ENCODE assay signal across 8 mouse cellular contexts in genomic region chr15:78978875-78979274, GRCm38 (mm10). TPM values are rescaled to one million over a fixed set of nuclear protein-coding genes. Genes with fewer than 3 reads are reported as not detected.
A peak's percentile ranks its signal among the peaks of the same experiment; 100 is the strongest.
DNase-seq lines count a peak whose midpoint lies in the region; ATAC-seq lines count a peak whose summit lies in the region.

No protein-coding gene starts in this region.

- H3K4me1 ChIP-seq in forebrain, embryonic 12.5 days: peaks cover 24% of the 10 kb centered on the region
- peaks cover 19% of the 10 kb centered on the region for H3K4me1 ChIP-seq in forebrain, embryonic 15.5 days
- H3K4me1 ChIP-seq in embryonic facial prominence, embryonic 11.5 days (ENCODE audit: control insufficient read depth, insufficient read depth, low read length): peaks cover 13% of the 10 kb centered on the region
- peaks cover 23% of the 10 kb centered on the region for H3K4me1 ChIP-seq in heart, embryonic 16.5 days (ENCODE audit: control insufficient read depth, insufficient read depth, low read length)
- H3K4me1 ChIP-seq in limb, embryonic 10.5 days: peaks cover 41% of the 10 kb centered on the region

- WGBS in forebrain, embryonic 12.5 days: 39% methylated on average over 4 of the region's 4 CpGs
- WGBS in forebrain, embryonic 15.5 days: 25% methylated on average over 4 of the region's 4 CpGs
- 9% methylated on average over 4 of the region's 4 CpGs for WGBS in embryonic facial prominence, embryonic 11.5 days
- WGBS in heart, embryonic 16.5 days: 7% methylated on average over 4 of the region's 4 CpGs
- 5% methylated on average over 4 of the region's 4 CpGs for WGBS in limb, embryonic 10.5 days

- peak overlapping the region; percentile 47; the same call in 1 of the 2 replicates for H3K27ac ChIP-seq in forebrain, embryonic 12.5 days
- H3K27ac ChIP-seq in forebrain, embryonic 15.5 days (replicated peaks): no peak overlapping the region
- H3K27ac ChIP-seq in embryonic facial prominence, embryonic 11.5 days (replicated peaks; ENCODE audit: low read depth, low read length): peak overlapping the region; percentile 38
- H3K27ac ChIP-seq in heart, embryonic 16.5 days (ENCODE audit: low read length): peak overlapping the region; percentile 45; the same call in 1 of the 2 replicates
- peak overlapping the region; percentile 78 for H3K27ac ChIP-seq in limb, embryonic 10.5 days

- DNase-seq in embryonic facial prominence, embryonic 11.5 days (ENCODE audit: low spot score): peak; percentile 81
- peak; percentile 55 for DNase-seq in limb, embryonic 10.5 days (ENCODE audit: low spot score)
- no peak for DNase-seq in Muller cell, postnatal 12 days (ENCODE audit: inconsistent ontology term)

- no peak overlapping the region for H3K9ac ChIP-seq in forebrain, embryonic 12.5 days
- H3K9ac ChIP-seq in forebrain, embryonic 15.5 days (replicated peaks): no peak overlapping the region
- H3K9ac ChIP-seq in embryonic facial prominence, embryonic 11.5 days (replicated peaks; ENCODE audit: low read length): peak overlapping the region; percentile 47
- 0 out of 2 replicates have a peak overlapping the region, but pooled peaks have one; percentile 11 for H3K9ac ChIP-seq in heart, embryonic 16.5 days (ENCODE audit: low read length)

- ATAC-seq in forebrain, embryonic 12.5 days (ENCODE audit: low FRiP score): no peak
- ATAC-seq in forebrain, embryonic 15.5 days (replicated peaks): no peak
- ATAC-seq in embryonic facial prominence, embryonic 11.5 days (replicated peaks; ENCODE audit: insufficient number of reproducible peaks, low FRiP score, low TSS enrichment, low read depth): peak; percentile 46; the same call in 1 of the 2 replicates
- ATAC-seq in heart, embryonic 16.5 days (replicated peaks; ENCODE audit: extremely low read depth, insufficient read depth, low FRiP score): peak; percentile 30
- peak; percentile 25; the same call in 1 of the 2 replicates for ATAC-seq in megakaryocyte-erythroid progenitor cell, adult 5-6 weeks (replicated peaks; ENCODE audit: low FRiP score, low TSS enrichment, poor library complexity, severe bottlenecking)
- ATAC-seq in frontal cortex, adult (ENCODE audit: low TSS enrichment): no peak

- no peaks in the 10 kb centered on the region; the same call in 1 of the 2 replicates for H3K36me3 ChIP-seq in forebrain, embryonic 12.5 days (replicated peaks)
- peaks cover 9% of the 10 kb centered on the region; the same call in 1 of the 2 replicates for H3K36me3 ChIP-seq in forebrain, embryonic 15.5 days
- no peaks in the 10 kb centered on the region for H3K36me3 ChIP-seq in embryonic facial prominence, embryonic 11.5 days (replicated peaks; ENCODE audit: control insufficient read depth, insufficient read depth, low read depth, low read length)
- H3K36me3 ChIP-seq in heart, embryonic 16.5 days (ENCODE audit: control insufficient read depth, insufficient read depth): no peaks in the 10 kb centered on the region
- peaks cover 13% of the 10 kb centered on the region; the same call in 1 of the 2 replicates for H3K36me3 ChIP-seq in limb, embryonic 10.5 days

- H3K27me3 ChIP-seq in forebrain, embryonic 12.5 days: no peaks in the 10 kb centered on the region
- no peaks in the 10 kb centered on the region for H3K27me3 ChIP-seq in forebrain, embryonic 15.5 days
- H3K27me3 ChIP-seq in embryonic facial prominence, embryonic 11.5 days (ENCODE audit: control insufficient read depth, insufficient read depth, low read length): no peaks in the 10 kb centered on the region
- H3K27me3 ChIP-seq in heart, embryonic 16.5 days (ENCODE audit: control insufficient read depth, insufficient read depth, low read length): no peaks in the 10 kb centered on the region
- no peaks in the 10 kb centered on the region for H3K27me3 ChIP-seq in limb, embryonic 10.5 days (ENCODE audit: low read depth, poor library complexity, severe bottlenecking)

- H3K4me3 ChIP-seq in forebrain, embryonic 12.5 days (replicated peaks): no peak overlapping the region
- H3K4me3 ChIP-seq in forebrain, embryonic 15.5 days: no peak overlapping the region
- no peak overlapping the region for H3K4me3 ChIP-seq in embryonic facial prominence, embryonic 11.5 days (ENCODE audit: low read depth, low read length)
- H3K4me3 ChIP-seq in heart, embryonic 16.5 days (ENCODE audit: low read length): no peak overlapping the region
- no peak overlapping the region; the same call in 1 of the 2 replicates for H3K4me3 ChIP-seq in limb, embryonic 10.5 days

- no peaks in the 10 kb centered on the region for H3K9me3 ChIP-seq in forebrain, embryonic 12.5 days
- H3K9me3 ChIP-seq in forebrain, embryonic 15.5 days: no peaks in the 10 kb centered on the region
- no peaks in the 10 kb centered on the region for H3K9me3 ChIP-seq in embryonic facial prominence, embryonic 11.5 days (replicated peaks; ENCODE audit: control insufficient read depth, low read length)
- no peaks in the 10 kb centered on the region for H3K9me3 ChIP-seq in heart, embryonic 16.5 days (replicated peaks; ENCODE audit: control insufficient read depth, low read length)
- no peaks in the 10 kb centered on the region for H3K9me3 ChIP-seq in limb, embryonic 10.5 days (replicated peaks)

- H3K4me2 ChIP-seq in forebrain, embryonic 12.5 days: no peak overlapping the region
- no peak overlapping the region for H3K4me2 ChIP-seq in forebrain, embryonic 15.5 days (replicated peaks)
- no peak overlapping the region; the same call in 1 of the 2 replicates for H3K4me2 ChIP-seq in embryonic facial prominence, embryonic 11.5 days (ENCODE audit: low read depth, low read length)
- no peak overlapping the region for H3K4me2 ChIP-seq in heart, embryonic 16.5 days (ENCODE audit: low read depth, low read length)

RNA-seq across cellular contexts. Expression of gene Triobp, which starts 31.4 kb away (rescaled TPM):
- 40.4 and 46.9 TPM in 2 replicates for polyA plus RNA-seq in forebrain, embryonic 12.5 days (2016; fragmentation: Nextera tagmentation; extraction: Ambion mirVana)
- polyA plus RNA-seq in forebrain, embryonic 15.5 days (2015; fragmentation: Nextera tagmentation; extraction: Ambion mirVana): 43.3 and 49.9 TPM in 2 replicates
- 33.4 and 36.9 TPM in 2 replicates for polyA plus RNA-seq in embryonic facial prominence, embryonic 11.5 days (2014; fragmentation: Nextera tagmentation; extraction: Ambion mirVana)
- polyA plus RNA-seq in heart, embryonic 16.5 days (2015; fragmentation: Nextera tagmentation; extraction: Ambion mirVana): 47.9 and 53.7 TPM in 2 replicates
- polyA plus RNA-seq in limb, embryonic 10.5 days (2016; fragmentation: Nextera tagmentation; extraction: Ambion mirVana): 47.9 and 54.6 TPM in 2 replicates
- 29.1 and 33.9 TPM in 2 replicates for total RNA-seq in megakaryocyte-erythroid progenitor cell, adult 5-6 weeks (2014; fragmentation: Nextera tagmentation)
- total RNA-seq in megakaryocyte-erythroid progenitor cell, adult 5-6 weeks (2017): 11.2 and 12.5 TPM in 2 replicates

RNA-seq across cellular contexts. Expression of gene Nol12, which starts 44.1 kb away (rescaled TPM):
- 53.5 and 56.4 TPM in 2 replicates for polyA plus RNA-seq in forebrain, embryonic 12.5 days (2016; fragmentation: Nextera tagmentation; extraction: Ambion mirVana)
- polyA plus RNA-seq in forebrain, embryonic 15.5 days (2015; fragmentation: Nextera tagmentation; extraction: Ambion mirVana): 57.4 and 59.3 TPM in 2 replicates
- polyA plus RNA-seq in embryonic facial prominence, embryonic 11.5 days (2014; fragmentation: Nextera tagmentation; extraction: Ambion mirVana): 56.7 and 58.8 TPM in 2 replicates
- polyA plus RNA-seq in heart, embryonic 16.5 days (2015; fragmentation: Nextera tagmentation; extraction: Ambion mirVana): 28.3 and 33.7 TPM in 2 replicates
- polyA plus RNA-seq in limb, embryonic 10.5 days (2016; fragmentation: Nextera tagmentation; extraction: Ambion mirVana): 70.6 and 84.9 TPM in 2 replicates
- 52.3 and 56.7 TPM in 2 replicates for total RNA-seq in megakaryocyte-erythroid progenitor cell, adult 5-6 weeks (2014; fragmentation: Nextera tagmentation)
- total RNA-seq in megakaryocyte-erythroid progenitor cell, adult 5-6 weeks (2017): 15.3 and 31.6 TPM in 2 replicates

RNA-seq across cellular contexts. Expression of gene H1f0, which starts 49.4 kb away (rescaled TPM):
- polyA plus RNA-seq in forebrain, embryonic 12.5 days (2016; fragmentation: Nextera tagmentation; extraction: Ambion mirVana): 638 and 696 TPM in 2 replicates
- 470 and 489 TPM in 2 replicates for polyA plus RNA-seq in forebrain, embryonic 15.5 days (2015; fragmentation: Nextera tagmentation; extraction: Ambion mirVana)
- 315 and 326 TPM in 2 replicates for polyA plus RNA-seq in embryonic facial prominence, embryonic 11.5 days (2014; fragmentation: Nextera tagmentation; extraction: Ambion mirVana)
- polyA plus RNA-seq in heart, embryonic 16.5 days (2015; fragmentation: Nextera tagmentation; extraction: Ambion mirVana): 301 and 315 TPM in 2 replicates
- 330 and 448 TPM in 2 replicates for polyA plus RNA-seq in limb, embryonic 10.5 days (2016; fragmentation: Nextera tagmentation; extraction: Ambion mirVana)
- 19.0 and 23.7 TPM in 2 replicates for total RNA-seq in megakaryocyte-erythroid progenitor cell, adult 5-6 weeks (2014; fragmentation: Nextera tagmentation)
- total RNA-seq in megakaryocyte-erythroid progenitor cell, adult 5-6 weeks (2017): 27.0 and 47.0 TPM in 2 replicates

RNA-seq across cellular contexts. Expression of gene Lgals1, which starts 52.4 kb away (rescaled TPM):
- polyA plus RNA-seq in forebrain, embryonic 12.5 days (2016; fragmentation: Nextera tagmentation; extraction: Ambion mirVana): 216 and 321 TPM in 2 replicates
- polyA plus RNA-seq in forebrain, embryonic 15.5 days (2015; fragmentation: Nextera tagmentation; extraction: Ambion mirVana): 61.7 and 66.5 TPM in 2 replicates
- polyA plus RNA-seq in embryonic facial prominence, embryonic 11.5 days (2014; fragmentation: Nextera tagmentation; extraction: Ambion mirVana): 547 and 598 TPM in 2 replicates
- polyA plus RNA-seq in heart, embryonic 16.5 days (2015; fragmentation: Nextera tagmentation; extraction: Ambion mirVana): 718 and 722 TPM in 2 replicates
- 292 and 458 TPM in 2 replicates for polyA plus RNA-seq in limb, embryonic 10.5 days (2016; fragmentation: Nextera tagmentation; extraction: Ambion mirVana)
- total RNA-seq in megakaryocyte-erythroid progenitor cell, adult 5-6 weeks (2014; fragmentation: Nextera tagmentation): 54.9 and 83.9 TPM in 2 replicates
- total RNA-seq in megakaryocyte-erythroid progenitor cell, adult 5-6 weeks (2017): 91.1 and 98.2 TPM in 2 replicates

Comparison
In these comparisons a context has a peak if more than half of its experiments do, and no peak if none do; other contexts are left out.
1. ATAC-seq: peak in embryonic facial prominence, embryonic 11.5 days (single experiment), heart, embryonic 16.5 days (single experiment) and megakaryocyte-erythroid progenitor cell, adult 5-6 weeks (single experiment); none in forebrain, embryonic 12.5 days (single experiment), forebrain, embryonic 15.5 days (single experiment) and frontal cortex, adult (single experiment).
2. H3K9ac ChIP-seq: peak in embryonic facial prominence, embryonic 11.5 days (single experiment) and heart, embryonic 16.5 days (single experiment); none in forebrain, embryonic 12.5 days (single experiment) and forebrain, embryonic 15.5 days (single experiment).